Mouse (Mus musculus): ENCODE measurements around the gene G6pc3. TPM values are rescaled to one million over a fixed set of nuclear protein-coding genes. Genes with fewer than 3 reads are reported as not detected.

The G6pc3 gene
- total RNA-seq, 2 experiments from 2014 or later: 37.9 to 38.1 TPM

GRCm38 (mm10) chr11:102185677-102186076, 3.7 kb upstream of the G6pc3 start:
- DNase-seq: no peak
- intact Hi-C loops (cut with DNase I): loop anchor here (2.0 kb wide), 1 partner anchor 39 kb away; no protein-coding TSS in a partner anchor

DNA sequence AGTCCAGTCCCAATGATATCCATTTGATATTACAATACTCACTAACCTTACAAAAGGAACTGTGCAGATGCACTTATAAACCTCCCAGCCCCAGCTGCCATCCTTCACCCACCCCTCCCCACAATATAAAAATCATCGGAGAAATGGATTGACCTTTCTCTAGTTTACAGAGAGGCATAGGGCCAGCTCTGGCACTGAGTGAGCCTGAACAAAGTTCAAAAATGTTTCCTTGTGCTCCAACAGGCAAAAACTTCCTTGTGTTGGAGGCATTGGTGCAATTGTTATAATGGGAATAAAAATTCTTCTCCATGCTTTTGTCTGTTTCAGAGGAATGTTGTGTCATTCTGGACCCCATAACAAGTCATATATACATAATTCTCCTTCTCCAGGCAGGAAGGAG, 3.2 kb upstream of the G6pc3 start:
- no peak for DNase-seq
- intact Hi-C loops (cut with DNase I): no loop called here

DNA sequence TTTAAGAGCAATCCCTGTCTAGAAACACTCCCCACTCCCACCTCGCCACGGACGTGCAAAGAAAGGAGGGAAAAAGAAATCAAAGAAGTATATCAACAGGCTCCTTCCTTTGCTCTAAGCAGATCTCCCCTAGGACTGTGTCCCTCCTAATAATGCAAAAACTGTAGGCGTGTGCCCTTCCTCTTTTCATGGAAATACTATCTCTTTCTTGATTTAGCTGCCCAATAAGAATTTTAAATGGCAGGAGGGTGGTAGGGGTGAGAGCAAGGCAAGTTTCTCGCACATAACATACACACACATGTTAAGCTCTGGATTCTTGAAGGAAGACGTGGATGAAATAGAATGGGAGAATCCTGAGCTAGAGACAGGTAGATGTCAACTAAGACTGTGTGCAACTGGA, 440 bp upstream of the G6pc3 start:
- DNase-seq: no peak
- intact Hi-C loops (cut with DNase I): no loop called here

- DNase-seq: no peak
- intact Hi-C loops (cut with DNase I): no loop called here
Measured at GRCm38 (mm10) chr11:102190848-102191247, 1.4 kb downstream of the G6pc3 start.

- DNase-seq: no peak
- intact Hi-C loops (cut with DNase I): no loop called here
Measured at GRCm38 (mm10) chr11:102193657-102194440, 4.4 kb downstream of the G6pc3 start.

DNA sequence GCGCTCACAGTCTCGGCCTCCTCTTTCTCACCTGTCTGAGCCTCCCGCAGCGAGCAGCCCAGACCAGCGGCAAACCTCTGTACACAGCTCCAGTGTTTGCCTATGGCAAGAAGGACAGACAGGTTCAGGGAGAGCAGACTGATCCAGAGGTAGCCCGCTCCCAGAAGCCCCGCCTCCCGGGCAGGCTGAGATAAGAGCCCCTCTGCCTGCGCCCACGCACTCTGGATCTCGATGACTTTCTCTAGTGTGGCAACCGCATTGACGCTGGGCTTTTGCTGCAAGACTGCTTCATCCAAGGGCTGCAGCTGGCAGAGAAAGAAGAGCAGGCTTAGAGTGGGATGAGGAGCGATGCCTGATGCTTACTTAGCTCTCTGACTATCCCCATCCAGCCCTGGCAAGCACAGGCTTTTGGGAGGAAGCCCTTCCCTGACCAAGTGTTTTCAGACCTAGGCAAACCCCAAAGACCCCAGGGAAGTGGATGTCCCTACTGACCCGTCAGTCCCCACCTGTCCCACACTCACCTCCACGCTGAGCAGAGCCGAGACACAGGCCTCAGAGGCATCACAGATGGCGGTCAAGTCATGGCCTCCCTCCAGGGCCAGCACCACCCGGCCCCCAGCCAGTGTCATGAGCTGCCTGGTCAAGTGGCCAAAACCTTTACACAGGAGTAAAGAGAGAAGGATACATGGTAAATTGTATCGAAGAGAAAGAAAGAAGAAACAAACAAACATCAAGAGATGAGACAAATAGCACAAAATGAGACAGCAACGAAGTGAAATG, 6.8 kb downstream of the G6pc3 start:
- intact Hi-C loops (cut with DNase I): no loop called here
- DNase-seq: no peak

- DNase-seq: no peak
- intact Hi-C loops (cut with DNase I): no loop called here
Measured at GRCm38 (mm10) chr11:102198245-102198644, 8.8 kb downstream of the G6pc3 start.

GRCm38 (mm10) chr11:102199856-102200255, 10.4 kb downstream of the G6pc3 start:
- no peak for DNase-seq

GRCm38 (mm10) chr11:102201408-102201821, 12.0 kb downstream of the G6pc3 start:
- intact Hi-C loops (cut with DNase I): no loop called here
- no peak for DNase-seq

More at GRCm38 (mm10) chr11:102199856-102200255, 10.4 kb downstream of the G6pc3 start:
- intact Hi-C loops (cut with DNase I): no loop called here

- intact Hi-C loops (cut with DNase I): no loop called here
- DNase-seq: no peak
Measured at GRCm38 (mm10) chr11:102206481-102206880, 17.1 kb downstream of the G6pc3 start.

DNA sequence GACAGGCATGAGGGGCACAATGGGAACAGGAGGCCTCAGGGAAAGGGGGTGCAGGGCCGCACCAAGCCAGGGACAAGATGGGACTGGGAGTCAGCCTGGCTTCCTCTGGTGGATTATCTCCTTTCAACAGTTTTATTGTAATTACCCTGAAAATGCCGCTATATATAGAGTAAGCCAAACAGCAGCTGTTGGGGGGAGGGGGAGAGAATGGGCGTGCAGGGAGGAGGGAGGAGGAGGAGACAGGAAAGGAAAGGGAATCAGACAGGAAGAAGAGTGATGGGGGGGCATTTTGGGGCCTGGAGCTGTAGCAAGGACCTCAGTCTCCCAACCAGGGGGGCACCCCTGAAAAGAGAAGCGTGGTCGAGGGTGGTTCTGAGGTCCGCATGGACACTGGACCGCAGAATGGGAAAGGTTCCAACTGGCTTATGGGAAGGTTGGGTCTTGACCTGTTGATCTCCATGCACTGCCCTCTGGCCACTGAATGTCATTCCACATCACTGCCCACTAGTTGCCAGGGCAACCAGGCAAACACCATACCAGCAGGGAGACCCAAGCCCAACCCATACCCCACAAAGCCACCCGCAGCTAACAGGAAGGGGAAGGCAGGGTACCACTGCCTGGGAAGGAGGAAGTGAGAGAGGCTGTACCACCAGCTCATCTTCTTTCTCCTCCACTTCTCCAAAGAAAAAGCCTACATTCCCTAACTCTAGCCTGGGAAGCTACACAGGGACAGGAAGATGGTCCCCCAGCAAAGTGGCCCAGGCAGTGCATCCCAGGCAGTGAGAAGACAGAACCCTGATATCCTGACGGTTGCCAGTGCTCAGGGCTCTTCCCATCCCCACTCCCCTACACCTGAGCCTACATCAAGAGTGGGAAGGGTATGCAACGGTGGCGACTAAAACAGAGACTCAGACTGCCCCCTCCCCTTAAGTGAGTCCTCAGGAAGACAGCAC, 18.7 kb downstream of the G6pc3 start:
- DNase-seq: peak; percentile 69 to 73

GRCm38 (mm10) chr11:102208846-102209245, 19.4 kb downstream of the G6pc3 start:
- no peak for DNase-seq
- intact Hi-C loops (cut with DNase I): no loop called here

More for the DNA sequence above, 18.7 kb downstream of the G6pc3 start:
- intact Hi-C loops (cut with DNase I): no loop called here

DNA sequence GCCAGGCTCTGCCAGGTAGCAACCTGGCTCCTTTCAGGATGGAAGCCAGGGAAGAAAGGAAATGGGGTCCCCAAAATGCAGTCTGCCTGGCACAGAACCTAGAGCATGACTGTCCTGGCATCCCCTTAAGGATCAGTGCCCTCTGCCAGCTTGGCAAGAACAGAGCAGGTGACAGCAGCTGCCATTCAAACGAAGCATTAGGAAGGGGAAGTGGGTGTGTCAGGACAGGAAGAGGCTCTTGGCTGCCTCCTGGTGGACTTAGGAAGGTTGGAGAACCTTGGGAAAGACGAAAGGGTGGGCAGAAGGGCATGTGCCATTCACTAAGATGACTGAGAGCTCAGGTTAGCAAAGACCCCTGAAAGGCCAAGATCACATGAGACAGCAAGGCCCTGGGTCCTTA, 20.3 kb downstream of the G6pc3 start:
- intact Hi-C loops (cut with DNase I): no loop called here
- DNase-seq: peak in 1 of 2 experiments; percentile 55

DNA sequence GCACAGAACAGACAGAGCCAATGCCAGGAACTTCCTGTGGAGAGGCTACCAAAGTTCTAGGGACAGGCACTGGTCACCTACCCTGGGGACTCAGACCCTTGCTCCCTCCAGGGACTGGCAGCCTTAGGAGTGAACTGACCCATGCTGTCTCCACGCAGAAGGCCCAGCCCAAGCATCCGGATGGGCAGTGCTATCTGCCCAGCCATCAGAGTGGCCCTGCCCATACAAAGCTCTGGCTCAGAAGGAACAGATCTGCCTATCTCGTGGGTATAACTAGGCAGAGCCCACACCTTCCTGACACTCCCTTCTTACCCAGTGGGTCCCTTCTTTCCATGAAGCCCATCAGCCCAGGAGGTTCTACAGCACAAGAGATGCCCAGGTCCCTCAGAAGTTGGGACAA, 20.8 kb downstream of the G6pc3 start:
- intact Hi-C loops (cut with DNase I): no loop called here
- no peak for DNase-seq

- no peak for DNase-seq
- intact Hi-C loops (cut with DNase I): no loop called here
Measured at GRCm38 (mm10) chr11:102211011-102211410, 21.6 kb downstream of the G6pc3 start.

GRCm38 (mm10) chr11:102211936-102212341, 22.5 kb downstream of the G6pc3 start:
- peak; percentile 71 to 73 for DNase-seq
- intact Hi-C loops (cut with DNase I): no loop called here

DNA sequence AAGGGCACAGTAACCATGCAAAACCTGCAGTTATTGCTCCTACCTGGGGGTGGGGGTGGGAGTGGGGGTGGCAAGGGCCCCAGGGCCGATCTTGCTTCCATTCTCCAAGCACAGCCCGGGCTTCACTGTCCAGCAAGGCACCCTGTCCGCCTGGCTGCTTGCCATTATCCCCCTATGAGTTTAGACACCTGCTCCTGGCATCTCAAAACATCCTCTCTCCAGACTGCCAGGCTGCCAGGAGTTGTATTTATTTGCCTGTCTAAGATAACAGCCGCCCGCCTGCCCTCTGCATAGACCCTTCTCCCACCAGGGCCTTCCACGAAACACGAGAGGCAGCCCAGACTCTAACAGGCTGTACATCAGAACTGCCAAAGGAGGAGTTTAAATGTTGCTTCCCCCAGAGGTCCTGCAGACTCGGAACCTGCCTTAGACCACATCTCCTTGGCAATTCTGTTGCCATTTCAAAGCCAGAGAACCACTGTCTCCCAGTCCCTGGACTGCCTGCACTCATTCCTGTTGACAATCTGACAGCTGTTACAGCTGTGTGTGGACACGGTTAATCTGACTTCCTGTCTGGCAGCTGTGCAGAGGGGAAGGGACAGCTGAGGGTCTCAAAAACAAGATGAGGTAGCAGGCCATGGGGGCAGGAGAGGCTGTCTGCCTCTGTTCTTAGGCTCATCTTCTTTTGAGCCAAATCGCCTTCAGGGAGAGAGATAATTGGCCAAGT, 25.2 kb downstream of the G6pc3 start:
- DNase-seq: no peak
- intact Hi-C loops (cut with DNase I): no loop called here

- intact Hi-C loops (cut with DNase I): no loop called here
- no peak for DNase-seq
Measured at GRCm38 (mm10) chr11:102215511-102215910, 26.1 kb downstream of the G6pc3 start.

GRCm38 (mm10) chr11:102216056-102216885, 26.9 kb downstream of the G6pc3 start:
- intact Hi-C loops (cut with DNase I): no loop called here

More at GRCm38 (mm10) chr11:102216056-102216885, 26.9 kb downstream of the G6pc3 start:
- DNase-seq: peak; percentile 78 to 85

All from heart, postnatal 10 days (tissue).